Mouse (Mus musculus) liver, embryonic 13.5 days (tissue): ENCODE measurements around the gene Six6. TPM values are rescaled to one million over a fixed set of nuclear protein-coding genes. Genes with fewer than 3 reads are reported as not detected.
A peak's percentile ranks its signal among the peaks of the same experiment; 100 is the strongest.

Experiments
- ATAC-seq: fragments of 200-750 bp; cut with Nextera tagmentation; 2 replicates; pipeline ENCODE4 v1.8.0; 2017; ENCODE audit warnings: low read depth, mild to moderate bottlenecking, moderate number of reproducible peaks, moderate library complexity
- DNase-seq: peaks from one replicate; pipeline ENCODE4 v3.0.0; 2022
- H3K27ac ChIP-seq: fragments of 300-500 bp; sonication (generic); 2 replicates; pipeline ENCODE4 v1.5.1; 2015; ENCODE audit warnings: moderate library complexity, mild to moderate bottlenecking, inconsistent platforms
- H3K27me3 ChIP-seq: fragments of 300-500 bp; sonication (generic); 2 replicates; pipeline ENCODE4 v1.6.1; 2015; ENCODE audit warnings: mild to moderate bottlenecking, inconsistent platforms
- H3K36me3 ChIP-seq: fragments of 300-500 bp; sonication (generic); 2 replicates; pipeline ENCODE4 v1.6.1; 2015; ENCODE audit warnings: mild to moderate bottlenecking, inconsistent platforms
- H3K4me1 ChIP-seq: fragments of 300-500 bp; sonication (generic); replicated peaks from 2 replicates; pipeline ENCODE4 v1.6.1; 2015; ENCODE audit warnings: inconsistent platforms
- H3K4me2 ChIP-seq: fragments of 300-500 bp; sonication (generic); 2 replicates; pipeline ENCODE4 v1.6.1; 2015; ENCODE audit warnings: inconsistent platforms, mild to moderate bottlenecking, moderate library complexity
- H3K4me3 ChIP-seq: fragments of 300-500 bp; sonication (generic); replicated peaks from 2 replicates; pipeline ENCODE4 v1.5.1; 2015; ENCODE audit warnings: mild to moderate bottlenecking, inconsistent platforms
- H3K9ac ChIP-seq: fragments of 300-500 bp; sonication (generic); 2 replicates; pipeline ENCODE4 v1.6.1; 2015; ENCODE audit warnings: mild to moderate bottlenecking, inconsistent platforms
- H3K9me3 ChIP-seq: fragments of 300-500 bp; sonication (generic); replicated peaks from 2 replicates; pipeline ENCODE4 v1.6.1; 2016; ENCODE audit warnings: inconsistent platforms
- whole genome bisulfite sequencing: fragments of 180-500 bp; shearing (Covaris S2); methylation state at CpG from one replicate; pipeline ENCODE4 v1.1.7; 2015; ENCODE audit not compliant: insufficient replicate concordance; 5-methylcytosine and 5-hydroxymethylcytosine counted together
- polyA plus RNA-seq: library from polyadenylated mRNA; unstranded; fragments of >200 nt; fragmentation: Nextera tagmentation; extraction: Ambion mirVana; gene quantifications from 2 replicates; pipeline ENCODE4 v1.2.1, GENCODE M21; 2015

The Six6 gene
- polyA plus RNA-seq, result not detected in 2 replicates

- H3K4me1 ChIP-seq, result peaks cover 4% of the 10 kb centered on the region
- no peak within 1 kb of the TSS for H3K27ac ChIP-seq
- WGBS, result 1% methylated on average over 28 of the region's 28 CpGs
- no peak within 1 kb of the TSS for H3K4me2 ChIP-seq
- ATAC-seq, result no peak
- no peaks in the 10 kb centered on the region for H3K36me3 ChIP-seq
- DNase-seq, result no peak
- no peak within 1 kb of the TSS for H3K9ac ChIP-seq
- no peaks in the 10 kb centered on the region for H3K9me3 ChIP-seq
- H3K4me3 ChIP-seq, result no peak within 1 kb of the TSS
- H3K27me3 ChIP-seq, result peaks cover 95% of the 10 kb centered on the region
Observed at GRCm38 (mm10) chr12:72939616-72940015, at the start of gene Six6. Gene Six6 (plus strand): TSS chr12:72939892.

- ATAC-seq (no peak), DNase-seq (peak; percentile 31)
- H3K36me3 ChIP-seq, result no peaks in the 10 kb centered on the region
- H3K4me1 ChIP-seq, result no peaks in the 10 kb centered on the region; the same call in 1 of the 2 replicates
- 15% methylated on average over 46 of the region's 48 CpGs for WGBS
- H3K27ac ChIP-seq, result no peak overlapping the region
- H3K4me3 ChIP-seq, result peak overlapping the region; percentile 38
- H3K27me3 ChIP-seq, result peaks cover 10% of the 10 kb centered on the region; the same call in 1 of the 2 replicates
- H3K9ac ChIP-seq, result no peak overlapping the region; the same call in 1 of the 2 replicates
- peak overlapping the region; percentile 59 for H3K4me2 ChIP-seq
- no peaks in the 10 kb centered on the region for H3K9me3 ChIP-seq
Observed at GRCm38 (mm10) chr12:72917159-72917993, 22.3 kb upstream of the Six6 start.

DNA sequence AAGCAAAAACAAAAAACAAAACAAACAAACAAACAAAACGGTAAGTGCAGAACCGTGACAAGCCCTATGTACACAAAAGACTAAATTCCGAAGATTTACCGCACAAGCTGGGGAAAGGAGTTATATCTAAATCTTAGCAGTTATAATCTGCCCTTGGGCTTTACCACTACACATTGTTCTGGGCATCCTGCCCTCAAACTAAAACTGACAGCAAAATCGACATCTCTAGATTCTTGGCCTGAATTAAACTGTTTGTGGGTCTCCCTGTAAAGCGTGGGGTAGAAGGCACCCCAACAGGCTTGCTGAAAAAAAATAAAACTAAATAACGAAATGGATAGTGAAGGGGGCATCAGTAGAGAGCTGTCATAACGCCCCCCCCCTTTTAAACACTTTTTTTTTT is 2.9 kb upstream of the Six6 start:
- WGBS, result 35% methylated on average over 8 of the region's 8 CpGs
- peaks cover 68% of the 10 kb centered on the region for H3K27me3 ChIP-seq
- DNase-seq (no peak), ATAC-seq (no peak)
- H3K4me1 ChIP-seq, result peaks cover 4% of the 10 kb centered on the region
- H3K9me3 ChIP-seq, result no peaks in the 10 kb centered on the region
- no peak overlapping the region for H3K4me3 ChIP-seq
- no peak overlapping the region for H3K4me2 ChIP-seq
- H3K9ac ChIP-seq, result no peak overlapping the region
- no peaks in the 10 kb centered on the region for H3K36me3 ChIP-seq
- no peak overlapping the region for H3K27ac ChIP-seq

GRCm38 (mm10) chr12:72937537-72938120 is 2.1 kb upstream of the Six6 start:
- ATAC-seq (no peak), DNase-seq (no peak)
- Histone ChIP-seq H3K27me3 (peaks cover 77% of the 10 kb centered on the region), H3K27ac (no peak overlapping the region), H3K4me3 (no peak overlapping the region), H3K4me2 (no peak overlapping the region), H3K36me3 (no peaks in the 10 kb centered on the region), H3K4me1 (peaks cover 4% of the 10 kb centered on the region), H3K9ac (no peak overlapping the region), H3K9me3 (no peaks in the 10 kb centered on the region)
- WGBS, result 5% methylated on average over 19 of the region's 19 CpGs

DNA sequence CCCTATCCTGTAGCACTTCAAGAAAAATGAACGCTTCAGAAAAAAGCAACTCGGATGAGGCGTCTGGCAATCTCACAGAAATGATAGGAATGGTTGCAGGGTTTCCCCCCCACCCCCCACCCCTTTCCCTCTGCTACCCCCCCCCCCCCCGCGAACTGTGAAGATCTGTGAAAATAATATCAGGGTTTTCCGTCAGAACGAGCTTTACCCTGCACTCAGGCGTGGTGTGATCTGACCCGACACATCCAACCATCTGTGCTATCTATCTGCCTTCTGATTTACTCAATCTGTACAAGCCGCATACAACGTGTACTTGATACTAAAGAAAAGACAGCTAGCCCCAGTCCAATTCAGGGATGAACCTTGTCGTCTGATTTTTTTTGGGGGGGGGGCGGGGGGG is 1.5 kb upstream of the Six6 start:
- H3K4me3 ChIP-seq, result no peak overlapping the region
- peaks cover 4% of the 10 kb centered on the region for H3K4me1 ChIP-seq
- H3K36me3 ChIP-seq, result no peaks in the 10 kb centered on the region
- no peak for DNase-seq
- WGBS, result 12% methylated on average over 11 of the region's 13 CpGs
- H3K9ac ChIP-seq, result no peak overlapping the region
- H3K9me3 ChIP-seq, result no peaks in the 10 kb centered on the region
- no peak for ATAC-seq
- H3K27ac ChIP-seq, result no peak overlapping the region
- no peak overlapping the region for H3K4me2 ChIP-seq
- H3K27me3 ChIP-seq, result peaks cover 82% of the 10 kb centered on the region

DNA sequence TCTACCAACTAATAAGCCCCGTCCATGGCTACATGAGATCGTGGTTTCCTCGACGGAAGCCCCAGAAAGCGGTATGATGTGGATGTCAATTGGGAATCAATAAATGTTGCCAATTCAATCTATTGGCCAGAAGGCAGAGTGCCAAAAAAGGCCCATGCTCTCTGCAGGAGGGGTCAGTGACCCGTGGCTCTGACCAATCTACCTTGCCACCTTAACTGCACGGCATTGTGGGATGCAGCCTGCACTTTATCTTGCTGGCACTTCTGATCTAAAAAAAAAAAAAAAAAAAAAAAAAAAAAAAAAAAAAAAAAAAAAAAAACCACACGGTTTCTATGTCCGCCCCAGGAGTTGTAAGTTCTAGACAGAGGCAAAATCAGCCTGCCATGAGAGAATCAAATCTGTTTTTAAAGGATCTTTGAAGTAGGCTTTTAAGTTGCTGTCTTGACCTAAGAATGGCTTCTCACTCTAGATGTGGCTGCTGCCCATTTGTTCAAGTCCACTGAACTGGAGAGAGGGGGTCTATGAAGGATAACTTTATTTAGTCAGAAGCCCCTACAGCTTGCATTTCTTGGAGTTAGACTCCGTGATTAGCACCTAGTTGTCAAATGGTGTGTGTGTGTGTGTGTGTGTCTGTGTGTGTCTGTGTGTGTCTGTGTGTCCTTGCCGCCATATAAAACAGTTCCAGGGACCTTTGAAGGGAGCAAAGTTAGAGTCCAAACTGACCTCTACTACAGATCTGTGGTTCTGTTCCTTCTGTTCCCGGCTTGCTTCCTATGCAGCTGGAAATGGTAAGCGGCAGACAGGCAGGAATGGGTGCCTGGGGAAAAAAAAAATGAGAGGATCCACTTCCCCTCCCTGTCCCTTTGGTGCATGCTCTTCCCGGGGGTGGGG is 847 bp upstream of the Six6 start:
- H3K9ac ChIP-seq, result no peak overlapping the region
- H3K9me3 ChIP-seq, result no peaks in the 10 kb centered on the region
- no peaks in the 10 kb centered on the region for H3K36me3 ChIP-seq
- peaks cover 89% of the 10 kb centered on the region for H3K27me3 ChIP-seq
- no peak overlapping the region for H3K27ac ChIP-seq
- no peak for DNase-seq
- H3K4me1 ChIP-seq, result peaks cover 4% of the 10 kb centered on the region
- H3K4me2 ChIP-seq, result no peak overlapping the region
- H3K4me3 ChIP-seq, result no peak overlapping the region
- WGBS, result 4% methylated on average over 14 of the region's 14 CpGs
- no peak for ATAC-seq

GRCm38 (mm10) chr12:72940071-72940821 is 554 bp downstream of the Six6 start, which contains the start of gene 4930447C04Rik:
Gene 4930447C04Rik (minus strand): TSS chr12:72940774.
- WGBS, result 2% methylated on average over 39 of the region's 39 CpGs
- H3K27ac ChIP-seq, result no peak within 1 kb of the TSS
- no peak within 1 kb of the TSS for H3K4me3 ChIP-seq
- peaks cover 4% of the 10 kb centered on the region for H3K4me1 ChIP-seq
- ATAC-seq (no peak), DNase-seq (no peak)
- peaks cover 97% of the 10 kb centered on the region for H3K27me3 ChIP-seq
- no peaks in the 10 kb centered on the region for H3K36me3 ChIP-seq
- H3K9me3 ChIP-seq, result no peaks in the 10 kb centered on the region
- H3K9ac ChIP-seq, result no peak within 1 kb of the TSS
- no peak within 1 kb of the TSS for H3K4me2 ChIP-seq

- Histone ChIP-seq H3K27me3 (peaks cover 99% of the 10 kb centered on the region), H3K27ac (no peak overlapping the region), H3K9ac (no peak overlapping the region), H3K9me3 (no peaks in the 10 kb centered on the region), H3K4me3 (no peak overlapping the region), H3K36me3 (no peaks in the 10 kb centered on the region), H3K4me2 (no peak overlapping the region), H3K4me1 (peaks cover 4% of the 10 kb centered on the region)
- DNase-seq (no peak), ATAC-seq (no peak)
- 7% methylated on average over 11 of the region's 11 CpGs for WGBS
Observed at GRCm38 (mm10) chr12:72940822-72941397, 1.2 kb downstream of the Six6 start.

DNA sequence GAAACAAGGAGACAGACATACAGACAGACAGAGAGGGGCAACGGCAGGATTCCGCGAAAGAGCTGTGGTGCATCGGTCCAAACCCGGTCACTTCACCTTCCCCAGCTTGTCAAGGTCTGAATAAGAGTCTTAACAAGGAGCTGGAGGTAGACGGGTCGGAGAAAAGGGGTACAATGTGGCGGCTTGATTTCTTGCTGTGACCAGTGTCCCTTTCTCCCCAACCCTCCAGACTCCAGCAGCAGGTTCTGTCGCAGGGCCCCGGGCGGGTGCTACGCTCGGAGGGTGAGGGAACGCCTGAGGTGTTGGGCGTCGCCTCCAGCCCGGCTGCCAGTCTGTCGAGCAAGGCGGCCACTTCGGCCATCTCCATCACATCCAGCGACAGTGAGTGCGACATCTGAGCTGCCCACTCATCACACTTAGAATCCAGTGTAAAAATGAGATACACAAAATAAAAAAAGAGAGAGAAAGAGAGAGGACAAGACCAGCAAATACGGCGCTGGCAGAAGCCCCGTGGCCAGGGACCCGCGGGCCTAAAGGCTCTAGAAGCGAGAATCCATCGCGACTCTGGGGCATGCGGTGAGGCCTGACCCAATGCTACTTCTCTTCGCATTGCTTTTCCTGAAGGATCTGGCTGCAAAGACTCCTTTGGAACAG is 1.8 kb downstream of the Six6 start:
- Histone ChIP-seq H3K9ac (no peak overlapping the region), H3K27ac (no peak overlapping the region), H3K36me3 (no peaks in the 10 kb centered on the region), H3K27me3 (peaks cover 100% of the 10 kb centered on the region), H3K9me3 (no peaks in the 10 kb centered on the region), H3K4me3 (no peak overlapping the region), H3K4me1 (peaks cover 4% of the 10 kb centered on the region), H3K4me2 (no peak overlapping the region)
- WGBS, result 3% methylated on average over 32 of the region's 32 CpGs
- ATAC-seq (no peak), DNase-seq (no peak)

DNA sequence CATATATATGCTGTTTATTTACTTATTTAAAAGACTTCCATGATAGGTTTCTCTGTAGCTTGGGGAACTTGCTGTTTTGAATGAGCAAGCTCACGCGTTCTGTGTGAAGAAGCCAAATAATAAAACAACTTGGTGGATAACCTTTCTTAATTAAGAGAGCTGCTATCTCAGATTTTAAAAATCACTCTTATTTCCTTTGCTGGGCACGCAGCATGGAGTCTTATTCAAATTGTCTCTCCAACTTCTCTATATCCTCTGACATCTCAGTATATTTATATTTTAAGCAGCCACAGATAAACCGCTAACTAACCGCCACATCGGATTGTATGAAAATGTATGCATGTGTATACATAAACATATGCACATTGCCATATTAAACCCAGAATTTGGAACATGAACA is 2.5 kb downstream of the Six6 start:
- ATAC-seq, result no peak
- 29% methylated on average over 6 of the region's 6 CpGs for WGBS

More for the DNA sequence above, 2.5 kb downstream of the Six6 start:
- peaks cover 4% of the 10 kb centered on the region for H3K4me1 ChIP-seq
- H3K36me3 ChIP-seq, result no peaks in the 10 kb centered on the region
- no peak overlapping the region for H3K9ac ChIP-seq
- peaks cover 100% of the 10 kb centered on the region for H3K27me3 ChIP-seq
- H3K4me3 ChIP-seq, result no peak overlapping the region
- no peak for DNase-seq
- no peaks in the 10 kb centered on the region for H3K9me3 ChIP-seq
- H3K4me2 ChIP-seq, result no peak overlapping the region
- no peak overlapping the region for H3K27ac ChIP-seq
